Mouse (Mus musculus): ENCODE data around the gene Heatr3. TPM values are rescaled to one million over a fixed set of nuclear protein-coding genes. Genes with fewer than 3 reads are reported as not detected.
"Not testable (repeated sequence)": the region's sequence is repeated elsewhere in the genome, so short reads cannot be mapped to it uniquely, and the experiment has no call there.

The Heatr3 gene
- polyA plus RNA-seq, 1 experiment from 2014 or later: 33.6 TPM

DNA sequence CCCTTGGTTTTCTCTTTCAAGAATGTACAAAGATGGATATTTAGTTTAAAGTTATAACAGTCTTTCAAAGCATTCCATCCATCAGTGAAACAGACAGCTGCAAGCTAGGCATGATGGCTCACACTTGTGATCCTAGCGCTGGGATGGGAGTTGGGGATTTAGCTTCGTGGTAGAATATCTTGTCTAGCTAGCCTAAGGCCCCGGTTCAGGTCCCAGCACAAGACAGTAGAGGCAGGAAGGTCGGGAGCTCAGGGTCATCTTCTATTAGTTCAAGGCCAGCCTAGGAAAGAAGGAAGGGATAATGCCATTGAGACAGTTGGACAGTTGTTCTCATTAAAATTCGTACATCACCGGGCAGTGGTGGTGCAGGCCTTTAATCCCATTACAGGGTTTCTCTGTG is 48.1 kb downstream of the Heatr3 start:
- no peak for DNase-seq (ENCODE audit: low spot score)

DNA sequence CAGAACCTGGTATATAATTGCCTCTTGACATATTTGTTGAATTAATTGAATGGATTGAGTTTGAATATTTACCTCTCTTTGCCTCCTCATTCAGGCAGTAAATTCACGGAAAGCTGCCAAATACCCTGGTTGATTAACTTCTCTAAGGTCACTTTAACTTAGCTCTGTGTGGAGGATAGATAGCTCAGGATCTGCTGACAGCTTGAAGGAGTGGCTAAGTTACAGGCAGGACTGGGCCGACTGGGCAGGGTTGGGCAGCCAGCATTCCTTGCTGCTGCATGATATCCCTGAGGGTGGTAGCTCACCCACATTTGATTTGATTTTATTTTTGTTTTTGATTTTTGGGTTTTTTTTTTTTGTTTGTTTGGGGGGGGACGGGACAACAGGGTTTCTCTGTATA is 59.7 kb downstream of the Heatr3 start:
- no peak for DNase-seq (ENCODE audit: low spot score)

- no peak for DNase-seq (ENCODE audit: low spot score)
Measured at GRCm38 (mm10) chr8:88198551-88198944, 60.9 kb downstream of the Heatr3 start.

- DNase-seq (ENCODE audit: low spot score): peak; percentile 92
Measured at GRCm38 (mm10) chr8:88198945-88199571, 61.4 kb downstream of the Heatr3 start, which contains the start of gene Tent4b. Gene Tent4b (plus strand): TSS chr8:88199213.

DNA sequence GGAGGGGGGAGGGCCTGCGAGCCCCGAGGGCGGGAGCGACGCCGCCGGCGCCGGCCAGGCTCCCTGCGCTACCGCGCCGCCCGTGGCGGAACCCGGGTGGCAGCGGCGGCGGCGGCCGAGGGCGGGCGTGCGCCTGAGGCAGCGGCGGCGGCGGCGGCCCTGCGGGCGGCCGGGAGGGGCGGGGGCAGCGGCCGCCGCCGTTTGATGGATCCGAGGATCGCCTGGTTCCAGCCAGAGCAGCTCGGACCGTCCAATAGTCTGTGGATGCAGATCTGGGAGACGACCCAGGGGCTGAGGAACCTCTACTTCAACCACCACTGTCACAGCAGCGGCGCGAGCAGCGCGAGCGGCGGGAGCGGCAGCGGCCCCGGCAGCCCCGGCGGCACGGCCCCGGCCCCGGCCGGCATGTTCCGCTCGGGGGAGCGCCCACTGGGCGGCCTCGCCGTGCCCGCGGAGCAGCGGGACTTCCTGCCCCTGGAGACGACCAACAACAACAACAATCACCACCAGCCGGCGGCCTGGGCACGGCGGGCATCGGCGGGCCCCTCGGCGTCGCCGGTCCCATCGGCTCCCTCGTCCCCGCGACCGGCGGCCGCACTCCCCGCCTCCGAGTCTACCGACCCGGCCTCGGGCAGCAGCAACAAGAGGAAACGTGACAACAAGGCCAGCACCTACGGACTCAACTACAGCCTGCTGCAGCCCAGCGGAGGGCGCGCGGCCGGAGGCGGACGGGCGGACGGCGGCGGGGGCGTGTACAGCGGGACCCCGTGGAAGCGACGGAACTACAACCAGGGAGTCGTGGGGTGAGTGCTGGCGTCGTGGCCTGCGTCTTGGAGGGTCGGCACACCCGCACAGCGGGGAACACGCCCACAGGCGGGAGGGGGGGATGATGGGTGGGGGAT is 62.3 kb downstream of the Heatr3 start:
- DNase-seq (ENCODE audit: low spot score): peak; percentile 39

DNA sequence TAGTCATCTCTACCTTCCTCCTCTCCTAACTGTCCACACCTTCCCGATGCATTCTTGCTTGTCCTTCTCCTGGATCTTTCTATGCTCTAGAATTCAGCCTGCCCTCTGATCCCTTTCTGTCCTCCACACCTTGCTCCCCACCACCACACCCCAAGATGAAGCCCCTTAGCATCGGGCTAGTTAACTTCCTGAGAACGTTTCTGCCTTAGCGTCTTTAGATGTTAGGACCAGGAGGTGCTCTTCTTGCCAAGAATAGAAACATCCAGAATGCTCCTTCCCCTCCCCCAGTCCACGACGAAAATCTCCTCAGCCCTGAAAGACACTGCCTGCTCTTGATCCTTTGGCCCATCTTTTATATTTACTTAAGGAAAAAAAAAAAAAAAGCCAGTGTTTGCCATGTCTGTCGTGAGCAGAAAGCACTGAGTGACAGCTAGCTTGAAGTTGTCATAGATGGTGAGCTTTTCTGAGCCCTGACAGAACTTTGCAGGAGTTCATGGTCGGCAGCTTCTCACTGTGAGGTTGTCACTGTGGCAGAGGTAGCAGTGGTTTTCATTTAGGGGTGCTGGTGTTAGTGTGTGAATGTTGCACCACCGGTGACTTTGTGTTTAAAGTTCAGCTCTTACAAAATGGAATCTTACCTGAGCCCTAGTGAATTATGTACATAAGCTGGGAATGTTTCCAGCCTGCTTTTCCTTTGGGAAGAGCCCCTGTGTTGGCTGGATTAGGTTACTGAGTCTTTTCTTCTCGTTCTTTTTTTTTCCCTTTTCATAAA is 63.3 kb downstream of the Heatr3 start:
- DNase-seq (ENCODE audit: low spot score): peak; percentile 12

DNA sequence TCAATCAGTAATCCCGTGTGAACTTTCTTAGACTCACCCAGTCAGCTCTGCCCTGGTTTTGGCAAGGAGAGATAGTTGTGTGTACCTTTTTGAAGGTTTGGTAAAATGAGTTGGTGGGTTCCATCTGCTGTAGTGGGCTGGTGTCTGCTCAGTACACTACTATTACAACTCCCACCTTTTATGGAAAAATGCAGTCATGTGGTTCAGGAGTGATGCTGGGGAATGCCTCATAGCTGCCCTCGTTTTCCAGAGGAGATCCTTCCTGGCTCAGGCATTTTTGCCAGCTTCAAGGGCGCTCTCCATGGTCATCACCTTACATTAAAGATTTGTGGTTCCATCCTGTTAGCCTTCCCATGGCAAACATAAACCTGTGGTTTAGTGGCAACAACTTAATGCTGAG is 64.0 kb downstream of the Heatr3 start:
- no peak for DNase-seq (ENCODE audit: low spot score)

- no peak for DNase-seq (ENCODE audit: low spot score)
Measured at GRCm38 (mm10) chr8:88206016-88206415, 68.4 kb downstream of the Heatr3 start.

GRCm38 (mm10) chr8:88207121-88207821 is 69.6 kb downstream of the Heatr3 start:
- no peak for DNase-seq (ENCODE audit: low spot score)

DNA sequence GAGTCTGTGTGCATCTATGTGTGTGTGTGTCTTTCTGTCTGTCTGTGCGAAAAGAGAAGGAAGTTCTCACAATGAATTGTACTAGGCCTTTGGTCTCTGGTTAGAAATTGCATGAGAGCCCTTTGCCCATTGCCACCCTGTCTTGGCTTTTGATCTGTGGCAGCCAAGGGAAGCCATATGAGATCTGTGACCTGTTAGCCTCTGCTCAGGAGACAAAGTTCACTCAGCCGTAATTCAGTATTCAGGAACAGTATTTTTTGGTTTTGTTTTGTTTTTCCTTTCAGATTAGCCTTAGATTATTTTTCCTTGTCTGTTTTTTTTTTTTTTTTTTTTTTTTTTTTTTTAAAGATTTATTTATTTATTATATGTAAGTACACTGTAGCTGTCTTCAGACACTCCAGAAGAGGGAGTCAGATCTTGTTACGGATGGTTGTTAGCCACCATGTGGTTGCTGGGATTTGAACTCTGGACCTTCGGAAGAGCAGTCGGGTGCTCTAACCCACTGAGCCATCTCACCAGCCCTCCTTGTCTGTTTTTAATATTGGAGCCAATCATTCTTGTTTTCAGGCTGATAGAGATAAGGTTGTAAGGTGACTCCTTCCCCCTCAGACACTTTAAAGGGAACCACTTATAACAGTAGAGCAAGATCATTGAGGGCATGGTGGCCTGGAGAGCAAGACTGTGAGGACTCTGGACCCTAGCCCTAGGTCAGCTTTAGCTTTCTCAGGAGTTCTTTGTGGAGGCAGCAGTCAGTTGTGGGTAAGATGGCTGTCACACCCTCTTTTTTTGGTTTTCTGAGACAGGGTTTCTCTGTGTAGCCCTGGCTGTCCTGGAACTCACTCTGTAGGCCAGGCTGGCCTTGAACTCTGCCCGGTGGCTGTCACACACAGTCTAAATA is 72.5 kb downstream of the Heatr3 start:
- not testable (repeated sequence) for DNase-seq (ENCODE audit: low spot score)

- no peak for DNase-seq (ENCODE audit: low spot score)
Measured at GRCm38 (mm10) chr8:88221353-88221752, 83.7 kb downstream of the Heatr3 start.

Small RNA genes lying within 50 kb of the gene (microRNA-seq; reads per million reads assigned to microRNA genes)
- gene Mir7071 (ENCODE audit: borderline number of aligned reads): not detected

Other genes with a start within 250 kb of the Heatr3 start
- gene Zfp423, start 178.3 kb upstream of the Heatr3 start, polyA plus RNA-seq (2015; fragmentation: Nextera tagmentation; extraction: Ambion mirVana): 0.98 and 1.5 TPM in 2 replicates
- 45.0 and 51.3 TPM in 2 replicates for gene Cnep1r1, start 19.1 kb upstream of the Heatr3 start, polyA plus RNA-seq (2015; fragmentation: Nextera tagmentation; extraction: Ambion mirVana)
- gene Tent4b, start 61.4 kb downstream of the Heatr3 start, polyA plus RNA-seq (2015; fragmentation: Nextera tagmentation; extraction: Ambion mirVana): 8.5 and 9.3 TPM in 2 replicates
- 16.2 and 21.1 TPM in 2 replicates for gene Adcy7, start 134.5 kb downstream of the Heatr3 start, polyA plus RNA-seq (2015; fragmentation: Nextera tagmentation; extraction: Ambion mirVana)
- gene Brd7, start 224.3 kb downstream of the Heatr3 start, polyA plus RNA-seq (2015; fragmentation: Nextera tagmentation; extraction: Ambion mirVana): 89.9 and 95.7 TPM in 2 replicates